Mouse (Mus musculus) right cerebral cortex, adult 2 months (tissue): ENCODE data around the gene Serpina3n.
"Not testable (repeated sequence)": the region's sequence is repeated elsewhere in the genome, so short reads cannot be mapped to it uniquely, and the experiment has no call there.

Source experiments
- DNase-seq, 2 experiments: peaks; one replicate each; pipeline ENCODE4 v3.0.0; 2021 to 2022; ENCODE audit warnings: low spot score in 2 of 2

The Serpina3n gene

GRCm38 (mm10) chr12:104406454-104406885, at the start of gene Serpina3n:
Serpina3n (plus strand) TSS chr12:104406729.
- peak in 1 of 2 experiments; percentile 16 for DNase-seq

DNA sequence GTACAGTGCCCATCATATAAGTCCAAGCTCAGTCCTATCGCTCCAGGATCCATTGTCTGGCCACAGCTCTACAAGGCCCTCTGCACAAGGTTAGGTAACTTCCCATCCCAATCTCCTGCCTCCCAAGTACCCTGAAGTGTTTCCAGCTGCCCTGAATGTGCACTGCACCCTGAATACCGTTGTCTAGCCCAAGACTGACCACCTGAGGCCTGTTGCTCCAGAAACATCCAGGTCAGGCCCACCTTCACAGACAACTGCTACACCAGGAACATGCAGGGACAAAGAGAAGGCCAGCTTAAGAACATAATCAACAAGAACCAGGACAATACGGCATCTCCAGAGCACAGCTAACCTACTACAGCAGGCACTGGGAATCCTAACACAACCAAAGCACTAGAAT, 36.5 kb upstream of the Serpina3n start:
- DNase-seq, result no peak

- DNase-seq, result not testable (repeated sequence)
Observed at GRCm38 (mm10) chr12:104377179-104377578, 29.4 kb upstream of the Serpina3n start.

DNA sequence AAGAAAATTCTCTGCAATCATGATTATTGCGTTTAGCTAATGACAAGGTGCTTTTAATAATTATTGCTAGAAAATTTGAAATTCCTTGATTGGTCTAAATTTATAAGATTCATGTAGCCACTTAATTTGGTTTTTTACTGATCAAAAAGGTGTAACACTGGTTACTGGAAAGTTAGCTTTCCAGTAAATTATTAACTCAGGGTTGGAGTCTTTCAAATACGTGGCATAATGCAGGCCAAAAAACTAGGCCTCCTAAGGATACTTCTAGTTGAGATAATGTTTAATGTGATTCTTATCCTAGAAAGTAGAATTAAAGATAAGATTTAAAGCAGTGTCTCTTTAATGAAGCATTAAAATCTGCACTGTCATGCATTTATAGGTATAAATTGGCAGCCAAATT, 28.2 kb upstream of the Serpina3n start:
- not testable (repeated sequence) for DNase-seq

DNA sequence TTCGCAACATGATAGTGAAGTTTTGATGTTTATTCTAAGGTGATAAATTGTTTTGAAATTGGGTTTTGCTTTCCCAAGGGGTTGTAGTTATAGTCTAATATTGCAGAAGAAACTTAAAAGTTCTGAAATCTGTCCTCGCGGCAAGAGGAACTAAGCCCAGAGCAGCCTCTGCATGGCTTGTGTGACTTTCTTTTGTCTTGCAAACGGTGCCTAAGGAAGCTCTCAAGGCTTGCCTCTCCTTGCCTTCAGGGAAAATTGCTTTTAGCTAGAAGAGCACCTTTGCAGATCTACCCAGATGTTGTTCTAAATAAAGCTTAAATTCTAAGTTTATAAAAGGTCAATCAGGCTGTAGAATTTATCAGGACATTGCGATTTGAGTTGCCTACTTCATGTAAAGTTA, 27.7 kb upstream of the Serpina3n start:
- DNase-seq, result not testable (repeated sequence)

DNA sequence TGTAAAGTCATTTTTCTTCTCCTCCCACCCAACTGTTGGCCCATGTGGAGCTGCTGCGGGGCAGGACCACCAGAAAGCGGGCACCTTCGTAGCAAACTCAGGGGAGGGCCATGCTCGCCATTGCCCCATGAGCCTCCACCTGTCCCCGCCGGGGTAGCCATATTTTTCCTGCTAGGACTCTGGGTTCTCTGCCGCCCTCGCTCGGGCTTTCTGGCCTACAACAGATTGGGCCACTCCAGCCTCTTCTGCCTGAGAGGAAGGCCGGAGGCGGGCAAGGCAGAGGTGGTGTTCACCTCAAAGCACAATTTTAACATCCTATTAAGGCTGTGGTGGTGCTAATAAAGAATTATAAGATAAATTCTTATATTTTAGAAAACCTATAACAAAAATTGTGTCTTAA, 26.7 kb upstream of the Serpina3n start:
- DNase-seq, result no peak

DNA sequence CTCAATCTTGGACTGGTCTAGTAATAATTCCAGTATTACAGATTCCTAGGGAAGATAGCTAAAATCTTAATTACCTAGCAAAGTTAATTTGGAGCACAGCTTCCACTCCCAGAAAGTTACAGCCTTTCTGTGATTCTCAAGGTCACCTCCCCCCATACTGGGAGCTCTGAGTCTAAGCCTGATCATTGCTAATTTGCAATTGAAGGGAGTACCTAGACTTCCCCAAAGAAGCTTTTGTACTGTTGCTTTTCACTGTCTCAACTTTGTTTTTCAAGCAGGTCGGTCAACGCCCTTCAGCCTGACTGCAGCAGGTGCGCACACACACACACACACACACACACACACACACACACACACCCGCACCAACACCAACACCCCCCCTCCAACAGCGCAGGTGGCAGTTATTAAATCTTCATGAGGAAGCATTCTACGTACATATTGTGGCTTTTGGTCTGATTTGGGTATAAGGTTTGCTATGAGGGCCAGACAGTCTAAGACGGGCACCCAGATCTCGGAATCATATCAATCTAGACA, 25.4 kb upstream of the Serpina3n start:
- not testable (repeated sequence) for DNase-seq

DNA sequence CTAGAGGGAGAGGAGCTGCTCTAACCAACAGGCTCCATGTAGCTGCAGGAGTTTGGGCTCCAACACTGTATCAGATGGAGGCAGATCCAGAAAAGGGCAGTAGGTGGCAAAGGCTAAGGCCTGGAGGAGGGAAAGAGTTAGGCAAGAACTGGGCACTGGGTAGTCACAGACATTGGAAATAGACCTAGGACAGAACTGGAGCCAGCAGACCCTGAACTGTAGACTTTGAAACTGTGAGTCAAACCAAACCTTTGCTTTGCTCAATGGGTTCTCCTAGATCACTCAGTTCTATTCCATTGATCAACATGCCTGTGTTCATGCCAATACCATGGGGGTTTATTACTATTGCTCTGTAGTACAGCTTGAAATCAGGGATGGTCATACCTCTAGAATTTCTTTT, 20.5 kb upstream of the Serpina3n start:
- DNase-seq, result not testable (repeated sequence)

DNA sequence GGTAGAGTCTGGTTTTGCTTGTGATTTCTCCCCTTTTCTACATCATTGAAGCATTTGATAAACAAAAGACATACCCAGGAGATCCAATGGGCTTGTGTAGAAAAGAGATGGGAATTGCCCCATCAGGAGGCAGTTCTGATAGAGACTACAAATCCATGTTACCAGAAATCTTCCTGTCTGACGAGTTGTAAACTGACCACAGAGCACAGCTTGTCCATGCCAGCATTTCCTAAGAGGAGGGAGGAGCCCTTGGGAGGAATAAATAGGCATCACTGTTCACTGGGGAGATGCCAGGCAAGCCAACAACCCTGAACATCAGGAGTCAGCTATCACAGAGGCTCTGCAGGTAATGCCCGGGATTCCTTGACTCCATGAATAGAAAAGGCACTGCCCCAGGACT, 19.7 kb upstream of the Serpina3n start:
- not testable (repeated sequence) for DNase-seq

- no peak for DNase-seq
Observed at GRCm38 (mm10) chr12:104388477-104388876, 18.1 kb upstream of the Serpina3n start.

GRCm38 (mm10) chr12:104391057-104391456, 15.5 kb upstream of the Serpina3n start:
- DNase-seq, result not testable (repeated sequence)

GRCm38 (mm10) chr12:104403968-104404367, 2.6 kb upstream of the Serpina3n start:
- DNase-seq, result no peak

- DNase-seq, result no peak
Observed at GRCm38 (mm10) chr12:104412507-104412906, 6.0 kb downstream of the Serpina3n start.

DNA sequence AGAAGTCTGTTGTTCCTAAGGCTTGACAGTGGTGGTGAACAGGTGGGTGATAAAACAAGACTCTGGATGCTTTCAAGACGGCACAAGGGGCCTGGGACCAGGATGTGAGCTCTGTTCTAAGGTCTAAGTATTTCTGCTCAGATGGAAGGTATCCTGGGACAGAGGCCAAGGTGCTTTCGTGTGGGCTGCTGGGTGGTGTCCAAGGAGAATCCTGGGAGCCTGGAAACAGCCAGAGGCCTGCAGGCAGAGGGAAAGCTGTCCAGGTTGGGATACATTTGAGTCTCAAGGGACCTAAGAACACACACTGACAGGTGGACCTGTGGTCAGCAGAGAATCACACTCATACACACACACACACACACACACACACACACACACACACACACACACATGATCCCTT, 8.0 kb downstream of the Serpina3n start:
- no peak for DNase-seq

- DNase-seq, result peak; percentile 71 to 75
Observed at GRCm38 (mm10) chr12:104415625-104416315, 9.2 kb downstream of the Serpina3n start.

- peak; percentile 86 to 91 for DNase-seq
Observed at GRCm38 (mm10) chr12:104418340-104419135, 12.0 kb downstream of the Serpina3n start.

GRCm38 (mm10) chr12:104419136-104419462, 12.6 kb downstream of the Serpina3n start:
- DNase-seq, result no peak

DNA sequence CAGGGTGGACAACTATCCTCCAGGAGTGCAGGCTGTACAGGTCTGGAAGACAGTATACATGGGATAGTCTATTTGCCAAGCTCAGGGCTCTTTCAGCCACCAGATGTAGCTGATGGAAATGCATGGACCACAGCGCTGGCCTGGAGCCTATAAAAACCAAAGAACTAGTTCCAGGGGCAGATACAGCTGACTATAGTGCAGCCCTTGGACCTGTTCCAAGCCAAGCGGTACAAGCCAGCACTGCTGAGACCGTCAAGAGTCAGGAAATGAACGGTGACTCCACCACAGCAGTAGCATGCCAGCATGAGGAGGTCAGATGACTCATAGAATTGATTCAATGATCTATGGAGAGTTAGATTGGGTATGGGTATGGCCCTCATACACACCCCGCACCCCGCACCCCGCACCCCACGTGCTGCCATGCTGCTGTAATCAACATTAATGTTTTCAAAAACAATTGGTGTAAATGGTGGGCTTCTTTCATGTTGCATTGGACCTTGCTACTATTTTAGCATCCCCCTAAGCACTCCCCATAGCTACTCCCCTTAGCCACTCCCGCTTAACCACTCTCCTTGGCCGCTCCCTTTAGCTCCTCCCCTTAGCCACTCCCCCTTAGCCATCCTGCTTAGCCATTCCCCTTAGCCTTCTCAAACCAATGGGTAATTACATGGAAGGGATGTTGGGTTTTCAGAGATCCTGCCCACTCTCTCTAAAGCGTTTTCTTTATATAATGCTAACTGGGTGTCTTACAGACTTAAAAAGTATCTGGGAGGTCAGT, 16.3 kb downstream of the Serpina3n start:
- no peak for DNase-seq

GRCm38 (mm10) chr12:104425591-104425990, 19.1 kb downstream of the Serpina3n start:
- no peak for DNase-seq

- peak; percentile 26 to 29 for DNase-seq
Observed at GRCm38 (mm10) chr12:104426915-104427314, 20.4 kb downstream of the Serpina3n start.

DNA sequence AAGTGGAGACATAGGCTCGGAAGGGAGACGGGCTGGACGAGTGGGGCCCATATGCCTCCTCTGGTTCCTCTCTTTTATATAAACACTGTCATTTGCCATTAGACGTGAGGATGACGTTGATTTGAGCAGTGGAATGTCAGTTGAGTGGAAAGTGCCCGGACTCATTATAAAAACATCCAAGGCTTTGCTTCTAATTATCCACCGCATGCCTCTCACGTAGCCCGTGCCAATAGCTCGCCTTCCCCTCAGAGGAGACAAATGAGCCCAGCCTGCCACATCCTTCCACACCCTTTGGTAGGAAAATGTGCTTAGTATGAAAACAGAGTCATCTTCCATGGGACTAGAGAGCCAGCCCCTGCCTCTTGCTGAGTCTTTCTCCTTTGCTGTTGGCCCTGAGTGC, 24.8 kb downstream of the Serpina3n start:
- DNase-seq, result no peak

GRCm38 (mm10) chr12:104433214-104433613, 26.7 kb downstream of the Serpina3n start:
- no peak for DNase-seq
